Mouse (Mus musculus) MEL (cell line): ENCODE measurements around the gene Srsf10. TPM values are rescaled to one million over a fixed set of nuclear protein-coding genes. Genes with fewer than 3 reads are reported as not detected.

ENCODE experiments used
- DNase-seq: peaks from one replicate; pipeline ENCODE4 v3.0.0; 2011; ENCODE audit warnings: low read depth, low spot score
- H3K27ac ChIP-seq: 2 replicates; pipeline ENCODE4 v1.5.1; 2012; ENCODE audit warnings: low read depth, mild to moderate bottlenecking, control low read depth, low read length, moderate library complexity; ENCODE audit not compliant: control insufficient read depth
- H3K27me3 ChIP-seq, 2 experiments: fragments of 150-350 bp in 1 of 2; sonication (generic) in 1 of 2; 2 replicates each; pipeline ENCODE4 v1.6.1; 2012; ENCODE audit warnings: low read length in 2 of 2, mild to moderate bottlenecking in 2 of 2, improper control_type of control experiment in 1 of 2, moderate library complexity in 1 of 2; ENCODE audit not compliant: insufficient read depth in 2 of 2, control insufficient read depth in 1 of 2
- H3K36me3 ChIP-seq, 2 experiments: 2 replicates each; pipeline ENCODE4 v1.6.1; 2012 to 2014; ENCODE audit warnings: low read length in 2 of 2, improper control_type of control experiment in 1 of 2, inconsistent platforms in 1 of 2, mild to moderate bottlenecking in 1 of 2; ENCODE audit not compliant: insufficient read depth in 2 of 2, control insufficient read depth in 1 of 2
- H3K4me1 ChIP-seq, 2 experiments: fragments of 150-350 bp in 1 of 2; sonication (generic) in 1 of 2; 2 replicates each; pipeline ENCODE4 v1.6.1; 2012; ENCODE audit warnings: low read length in 2 of 2, improper control_type of control experiment in 1 of 2, mild to moderate bottlenecking in 1 of 2; ENCODE audit not compliant: insufficient read depth in 2 of 2, control insufficient read depth in 1 of 2
- H3K4me3 ChIP-seq, 2 experiments: fragments of 150-350 bp in 1 of 2; sonication (generic) in 1 of 2; 2 replicates each; pipeline ENCODE4 v1.5.1; 2012; ENCODE audit warnings: low read depth in 2 of 2, low read length in 2 of 2, mild to moderate bottlenecking in 2 of 2, moderate library complexity in 2 of 2, control low read depth in 1 of 2, improper control_type of control experiment in 1 of 2; ENCODE audit not compliant: control insufficient read depth in 1 of 2, insufficient read depth in 1 of 2
- H3K79me2 ChIP-seq: 2 replicates; pipeline ENCODE4 v1.6.1; 2012; ENCODE audit warnings: mild to moderate bottlenecking, low read length, moderate library complexity; ENCODE audit not compliant: control insufficient read depth, poor library complexity, insufficient read depth
- H3K9ac ChIP-seq: 2 replicates; pipeline ENCODE4 v1.6.1; 2012; ENCODE audit warnings: low read depth, mild to moderate bottlenecking, control low read depth, low read length, moderate library complexity; ENCODE audit not compliant: control insufficient read depth, poor library complexity, severe bottlenecking
- H3K9me3 ChIP-seq: fragments of 150-350 bp; sonication (generic); replicated peaks from 2 replicates; pipeline ENCODE4 v1.6.1; 2012; ENCODE audit warnings: mild to moderate bottlenecking, low read length, improper control_type of control experiment, moderate library complexity; ENCODE audit not compliant: insufficient read depth
- CHD1 ChIP-seq: IDR thresholded peaks from 2 replicates; pipeline ENCODE4 v1.6.1; 2012; ENCODE audit warnings: low read depth, mild to moderate bottlenecking, inconsistent platforms, low read length, improper control_type of control experiment
- CHD2 ChIP-seq: IDR thresholded peaks from 2 replicates; pipeline ENCODE4 v1.6.1; 2011; ENCODE audit warnings: low read length, improper control_type of control experiment
- CTCF ChIP-seq, 3 experiments: IDR thresholded peaks in 2 of 3; conservative IDR thresholded peaks in 1 of 3; 2 replicates each; pipeline ENCODE4 v1.5.1; 2011 to 2012; ENCODE audit warnings: low read length in 3 of 3, low read depth in 2 of 3, mild to moderate bottlenecking in 2 of 3, improper control_type of control experiment in 1 of 3, inconsistent platforms in 1 of 3, mixed read lengths in 1 of 3, moderate library complexity in 1 of 3; ENCODE audit not compliant: control insufficient read depth in 1 of 3, insufficient read depth in 1 of 3, poor library complexity in 1 of 3, severe bottlenecking in 1 of 3
- ELF1 ChIP-seq: IDR thresholded peaks from 2 replicates; pipeline ENCODE4 v1.6.1; 2014; ENCODE audit warnings: low read depth, mild to moderate bottlenecking, inconsistent platforms, low read length, improper control_type of control experiment, moderate library complexity
- ETS1 ChIP-seq: IDR thresholded peaks from 2 replicates; pipeline ENCODE4 v1.6.1; 2012; ENCODE audit warnings: low read depth, mild to moderate bottlenecking, inconsistent platforms, low read length, improper control_type of control experiment, moderate library complexity
- GATA1 ChIP-seq: IDR thresholded peaks from 2 replicates; pipeline ENCODE4 v1.6.1; 2011; ENCODE audit warnings: low read depth, low read length, improper control_type of control experiment
- JUND ChIP-seq: IDR thresholded peaks from 2 replicates; pipeline ENCODE4 v1.6.1; 2011; ENCODE audit warnings: low read depth, mild to moderate bottlenecking, improper control_type of control experiment, low read length
- KAT2A ChIP-seq: conservative IDR thresholded peaks from 2 replicates; pipeline ENCODE4 v1.6.1; 2012; ENCODE audit warnings: low read depth, low read length, improper control_type of control experiment, inconsistent platforms
- MEF2A ChIP-seq: IDR thresholded peaks from 2 replicates; pipeline ENCODE4 v1.6.1; 2014; ENCODE audit warnings: low read depth, mild to moderate bottlenecking, inconsistent platforms, low read length, improper control_type of control experiment; ENCODE audit not compliant: poor library complexity, insufficient replicate concordance, severe bottlenecking; ENCODE audit errors: extremely low read depth
- POLR2AphosphoS5 ChIP-seq: IDR thresholded peaks from 2 replicates; pipeline ENCODE4 v1.6.1; 2012; ENCODE audit warnings: low read depth, borderline replicate concordance, mild to moderate bottlenecking, inconsistent platforms, low read length, moderate library complexity, mixed read lengths
- SIN3A ChIP-seq: IDR thresholded peaks from 2 replicates; pipeline ENCODE4 v1.6.1; 2012; ENCODE audit warnings: low read length, improper control_type of control experiment, inconsistent platforms
- TAL1 ChIP-seq: IDR thresholded peaks from 2 replicates; pipeline ENCODE4 v1.6.1; 2012; ENCODE audit warnings: mild to moderate bottlenecking, inconsistent platforms, low read length, moderate library complexity, mixed read lengths
- TBP ChIP-seq: IDR thresholded peaks from 2 replicates; pipeline ENCODE4 v1.8.0; 2011; ENCODE audit warnings: low read depth, low read length, improper control_type of control experiment
- ZC3H11A ChIP-seq: IDR thresholded peaks from 2 replicates; pipeline ENCODE4 v1.6.1; 2012; ENCODE audit warnings: low read depth, mild to moderate bottlenecking, inconsistent platforms, low read length, improper control_type of control experiment
- ZNF384 ChIP-seq: IDR thresholded peaks from 2 replicates; pipeline ENCODE4 v1.6.1; 2012; ENCODE audit warnings: low read depth, mild to moderate bottlenecking, inconsistent platforms, low read length, improper control_type of control experiment
- polyA plus RNA-seq, 2 experiments: library from polyadenylated mRNA; stranded (reverse) in 1 of 2; unstranded in 1 of 2; fragments of >175 nt in 1 of 2; fragments of >200 nt in 1 of 2; gene quantifications; 2 replicates each; pipeline versions ENCODE4 v1.2.1 to v1.2.4; 2012; ENCODE audit warnings: low replicate concordance in 2 of 2, low read depth in 1 of 2; ENCODE audit not compliant: insufficient read length in 2 of 2, insufficient read depth in 1 of 2, missing spikeins in 1 of 2
- total RNA-seq: library from RNA; depleted of rRNA; stranded (reverse); fragments of 300-350 nt; gene quantifications from 2 replicates; pipeline ENCODE4 v1.2.3, GENCODE M21; 2012

Gene Srsf10
- total and polyA plus RNA-seq, 3 experiments = 142 to 361 (median 222) TPM

DNA sequence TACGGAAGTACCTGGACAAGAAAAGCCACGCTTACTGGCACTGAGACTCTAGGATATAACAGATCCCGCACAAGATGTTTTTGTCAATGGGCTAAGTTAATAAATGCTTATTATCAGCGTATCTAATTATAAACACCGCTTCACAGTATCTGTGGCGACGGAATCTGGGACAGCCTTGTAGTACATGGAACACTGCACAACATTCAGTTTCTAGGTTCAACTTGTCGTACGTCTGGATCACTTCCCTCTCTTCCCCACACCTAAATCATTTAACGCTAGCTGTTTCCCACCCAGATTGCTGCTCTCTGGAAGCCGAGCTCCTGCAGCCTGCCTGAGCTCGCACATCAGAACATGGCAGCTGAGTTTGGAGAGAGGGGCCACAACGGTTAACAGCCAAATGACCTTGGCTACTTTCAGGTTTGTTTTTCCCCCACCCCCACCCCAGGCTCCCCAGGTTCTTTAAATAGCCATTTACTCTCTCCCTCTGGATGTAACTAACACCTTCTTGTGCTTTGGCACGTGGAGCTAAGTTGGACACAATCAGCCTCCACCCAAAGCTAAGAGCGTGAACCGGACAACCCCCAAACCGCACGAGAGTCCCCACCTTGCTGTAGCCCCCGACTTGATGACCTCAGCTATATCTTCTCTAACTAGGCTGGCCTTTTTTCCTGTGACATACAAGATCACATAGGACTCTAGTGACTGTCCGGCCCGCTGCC lies 16.1 kb upstream of the Srsf10 start:
- Histone ChIP-seq H3K4me3 (no peak overlapping the region), H3K79me2 (no peaks in the 10 kb centered on the region)
- TF ChIP-seq CHD1 = no peak
- TF ChIP-seq TAL1 = no peak
- TF ChIP-seq ZNF384 = no peak
- TF ChIP-seq CTCF (IDR thresholded peaks at IDR 0.05 in 2 of 3, conservative IDR thresholded peaks at IDR 0.05 in 1 of 3; ENCODE audit: control insufficient read depth in 1 of 3, insufficient read depth in 1 of 3, low read depth in 2 of 3, low read length in 3 of 3, poor library complexity in 1 of 3, severe bottlenecking in 1 of 3) = no peak
- TF ChIP-seq ZC3H11A = no peak
- no peak for TF ChIP-seq TBP
- TF ChIP-seq ETS1 = no peak
- no peak for TF ChIP-seq KAT2A
- TF ChIP-seq CHD2 = no peak
- no peak for TF ChIP-seq ELF1
- TF ChIP-seq MEF2A = no peak
- TF ChIP-seq GATA1 = no peak

DNA sequence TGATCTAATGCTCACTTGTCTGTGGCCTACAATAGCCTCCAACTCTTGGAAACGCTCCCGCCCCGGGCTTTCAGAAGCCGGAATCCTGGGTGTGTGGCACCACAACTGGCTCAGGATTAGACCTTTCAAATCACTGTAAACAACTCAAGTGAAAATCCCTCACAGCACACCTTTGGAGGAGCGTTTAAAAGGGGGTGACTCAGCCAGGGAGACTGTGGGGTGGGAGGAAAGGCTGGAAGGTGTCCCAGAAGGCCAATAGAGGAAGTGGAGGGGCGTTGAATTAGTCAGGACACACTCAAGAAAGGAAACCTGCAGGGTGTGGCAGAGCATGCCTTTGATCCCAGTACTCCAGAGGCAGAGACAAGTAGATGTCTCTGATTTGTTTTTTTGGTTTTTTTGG lies 11.1 kb upstream of the Srsf10 start:
- Histone ChIP-seq H3K9ac (no peak overlapping the region), H3K27me3 (no peaks in the 10 kb centered on the region; a peak in 1 of 4 replicates), H3K27ac (no peak overlapping the region), H3K79me2 (no peaks in the 10 kb centered on the region), H3K4me3 (no peak overlapping the region), H3K36me3 (peaks cover 0 to 2% of the 10 kb centered on the region in 2 experiments; a peak in 2 of 4 replicates), H3K9me3 (no peaks in the 10 kb centered on the region), H3K4me1 (peaks cover 0 to 3% of the 10 kb centered on the region in 2 experiments; a peak in 2 of 4 replicates)
- TF ChIP-seq SIN3A = no peak
- TF ChIP-seq POLR2AphosphoS5 = no peak
- no peak for TF ChIP-seq JUND
- DNase-seq = peak; percentile 34

More for the DNA sequence above, 16.1 kb upstream of the Srsf10 start:
- peaks cover 0 to 1% of the 10 kb centered on the region in 2 experiments; a peak in 1 of 4 replicates for H3K27me3 ChIP-seq
- no peaks in the 10 kb centered on the region for H3K4me1 ChIP-seq
- no peaks in the 10 kb centered on the region for H3K9me3 ChIP-seq
- DNase-seq = no peak
- no peak overlapping the region for H3K9ac ChIP-seq
- no peak overlapping the region for H3K27ac ChIP-seq
- H3K36me3 ChIP-seq = no peaks in the 10 kb centered on the region
